Mouse (Mus musculus) cerebellum, postnatal 25 days (tissue): ENCODE data around the gene Prkg1.
A peak's percentile ranks its signal among the peaks of the same experiment; 100 is the strongest.

Experiments used
- DNase-seq, 2 experiments: peaks; one replicate each; pipeline ENCODE4 v3.0.0; 2021; ENCODE audit warnings: mixed read lengths in 2 of 2

Prkg1 gene

DNA sequence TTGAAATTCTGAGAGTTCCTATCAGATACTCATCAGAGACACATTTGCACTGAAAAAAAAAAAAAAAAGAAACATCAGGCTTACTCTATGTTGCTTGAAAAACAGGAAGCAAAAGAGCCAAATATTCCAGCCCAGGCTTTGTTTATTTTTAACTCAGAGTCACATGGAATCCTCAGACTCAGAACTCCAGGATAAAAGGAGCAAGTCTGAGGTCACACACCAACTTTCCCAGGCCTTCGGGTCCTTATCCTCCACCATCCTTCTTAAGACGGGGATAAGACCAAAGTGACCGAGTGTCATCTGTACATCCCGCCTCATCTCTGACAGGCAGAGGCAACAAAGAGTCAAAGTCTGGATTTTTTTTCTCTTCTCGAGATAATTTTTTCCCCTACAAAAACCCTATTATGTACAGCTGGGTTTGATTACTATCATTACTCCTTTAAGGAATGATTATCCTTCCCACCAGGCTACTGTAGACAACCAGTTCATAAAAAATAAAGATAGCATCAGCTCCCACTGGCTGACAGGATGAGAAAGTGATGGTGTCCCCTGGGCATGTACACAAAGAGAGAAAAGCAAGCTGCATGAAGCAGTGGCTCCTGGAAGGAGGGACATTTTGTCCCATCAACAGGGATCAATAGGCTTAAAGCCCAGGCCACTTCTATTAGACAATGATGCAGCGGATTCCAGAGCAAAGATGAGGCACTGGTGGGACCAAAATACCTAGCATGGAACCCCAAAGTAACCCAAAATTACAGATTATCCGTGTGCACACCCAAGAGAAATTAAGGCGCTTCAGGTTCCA, 21.4 kb downstream of the Prkg1 start:
- DNase-seq: no peak

DNA sequence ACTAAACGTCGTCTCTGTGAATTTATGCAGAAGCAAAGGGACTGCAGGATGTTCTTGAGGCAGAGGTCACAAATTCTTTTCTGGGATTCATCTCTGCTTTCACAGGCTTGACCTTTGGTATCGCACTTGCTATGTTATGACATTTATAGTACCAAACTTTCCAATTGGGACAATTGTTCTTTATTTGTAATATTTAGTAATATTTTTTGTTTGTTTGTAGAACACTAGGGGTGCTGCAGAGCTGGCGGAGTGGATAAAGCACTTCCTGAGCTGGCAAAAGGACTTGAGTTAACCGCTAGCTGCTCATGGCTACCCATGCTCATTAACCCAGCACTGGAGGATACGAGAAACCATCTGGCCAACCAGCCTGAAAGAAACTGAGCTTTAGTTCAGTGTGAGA, 49.9 kb downstream of the Prkg1 start:
- DNase-seq: no peak

- no peak for DNase-seq
These were observed 50.4 kb downstream of the Prkg1 start for GRCm38 (mm10) chr19:31714418-31714817.

- no peak for DNase-seq
These were observed 51.5 kb downstream of the Prkg1 start for GRCm38 (mm10) chr19:31713321-31713720.

DNA sequence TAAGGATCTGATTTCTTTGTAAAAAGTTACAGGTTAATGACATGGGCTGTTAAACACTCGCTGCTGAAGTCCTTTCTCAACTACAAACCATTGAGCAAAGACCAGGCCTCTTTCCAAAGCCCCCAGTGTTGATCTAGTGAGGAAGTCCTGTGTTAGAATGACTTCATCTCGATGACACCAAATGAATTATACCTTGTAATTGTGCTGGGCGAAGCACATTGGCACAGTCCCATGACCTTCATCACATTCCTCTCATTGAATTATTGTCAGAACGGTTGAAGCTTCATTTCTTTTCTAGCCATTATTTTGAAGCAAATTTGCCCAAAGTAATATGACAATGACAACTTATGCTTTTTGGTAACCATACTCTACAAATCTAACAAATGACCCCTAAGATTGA, 54.5 kb downstream of the Prkg1 start:
- no peak for DNase-seq

- no peak for DNase-seq
These were observed 60.8 kb downstream of the Prkg1 start for GRCm38 (mm10) chr19:31703991-31704390.

- DNase-seq: no peak
These were observed 65.9 kb downstream of the Prkg1 start for GRCm38 (mm10) chr19:31698916-31699315.

- DNase-seq: no peak
These were observed 84.0 kb downstream of the Prkg1 start for GRCm38 (mm10) chr19:31680821-31681220.

DNA sequence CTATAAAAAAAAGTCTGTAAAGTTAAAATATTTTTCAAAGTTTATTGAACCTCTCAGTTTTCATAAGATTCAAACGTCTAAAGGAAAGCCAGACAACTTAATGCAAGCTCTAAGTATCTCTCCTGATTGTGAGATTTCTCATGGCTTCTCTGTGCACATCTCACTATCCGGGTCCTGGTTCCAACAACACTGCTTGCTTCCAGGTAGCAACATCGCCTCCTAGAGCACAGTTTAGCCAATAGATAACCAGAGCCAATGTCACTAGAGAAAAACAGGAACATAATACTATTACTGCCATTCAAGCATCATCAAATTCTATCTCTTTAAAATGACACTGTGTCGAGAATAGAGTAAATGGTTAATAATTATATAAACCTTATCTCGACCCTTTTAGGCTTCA, 86.5 kb downstream of the Prkg1 start:
- no peak for DNase-seq

DNA sequence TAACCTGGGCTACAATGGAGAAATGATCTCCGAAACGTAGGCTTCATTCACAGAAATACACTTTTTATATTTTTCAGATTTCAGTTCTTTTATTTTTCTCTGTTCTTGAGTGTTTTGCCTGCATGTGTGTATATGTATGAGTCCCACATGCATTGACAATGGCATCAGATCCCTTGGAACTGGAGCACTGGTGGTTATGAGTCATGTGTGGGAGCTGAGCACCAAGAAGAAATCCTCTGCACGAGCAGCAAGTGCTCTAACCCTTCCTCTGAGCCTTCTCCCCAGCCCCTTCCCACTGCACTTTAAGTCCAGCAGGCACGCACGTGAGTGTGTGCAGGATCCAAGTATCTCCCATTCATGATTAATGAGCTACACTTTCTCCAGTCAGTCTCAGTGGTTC, 93.1 kb downstream of the Prkg1 start:
- DNase-seq: no peak

- peak in 1 of 2 experiments; percentile 3 for DNase-seq
These were observed 99.8 kb downstream of the Prkg1 start for GRCm38 (mm10) chr19:31665007-31665406.

DNA sequence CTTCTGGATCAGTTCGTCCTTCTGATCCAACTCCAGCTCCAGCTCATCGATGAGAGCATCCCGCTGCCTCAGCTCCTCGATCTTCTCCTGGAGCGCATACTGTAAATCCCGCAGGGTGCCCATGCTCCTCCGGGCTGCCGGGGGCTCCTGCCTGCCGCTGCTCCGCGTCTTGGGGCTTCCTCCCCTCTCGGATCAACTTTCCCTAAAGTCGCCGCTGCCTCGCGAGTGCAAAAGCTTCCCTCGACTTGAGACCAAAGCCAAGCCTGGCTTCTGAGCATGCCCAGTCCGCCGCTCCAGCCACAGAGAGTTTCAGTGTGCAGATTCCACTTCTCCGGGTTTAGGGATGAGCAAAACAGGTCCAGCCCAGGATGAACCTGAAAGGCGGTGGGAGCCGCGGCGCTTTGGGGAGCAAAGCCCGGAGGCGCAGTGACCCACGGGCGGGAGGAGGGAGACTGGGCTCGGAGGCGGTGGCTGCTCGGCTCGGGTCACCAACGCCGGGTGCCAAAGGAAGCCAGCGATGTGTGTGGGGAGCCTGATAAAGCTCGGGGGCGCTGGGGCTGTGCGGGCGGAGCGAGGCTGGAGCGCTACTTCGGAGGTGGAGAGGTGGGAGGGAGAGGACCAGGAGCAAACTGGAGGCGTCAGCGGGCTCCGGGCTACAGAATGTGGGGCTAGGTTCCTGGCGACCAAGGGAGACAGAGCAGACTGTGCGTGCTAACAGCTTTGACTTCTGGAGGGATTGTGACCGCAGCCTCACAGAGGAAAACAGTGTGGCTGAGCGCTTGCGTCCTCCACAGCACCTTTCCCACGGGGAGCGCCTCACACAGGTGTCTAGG, 100.5 kb downstream of the Prkg1 start:
- DNase-seq: peak; percentile 47 to 58

DNA sequence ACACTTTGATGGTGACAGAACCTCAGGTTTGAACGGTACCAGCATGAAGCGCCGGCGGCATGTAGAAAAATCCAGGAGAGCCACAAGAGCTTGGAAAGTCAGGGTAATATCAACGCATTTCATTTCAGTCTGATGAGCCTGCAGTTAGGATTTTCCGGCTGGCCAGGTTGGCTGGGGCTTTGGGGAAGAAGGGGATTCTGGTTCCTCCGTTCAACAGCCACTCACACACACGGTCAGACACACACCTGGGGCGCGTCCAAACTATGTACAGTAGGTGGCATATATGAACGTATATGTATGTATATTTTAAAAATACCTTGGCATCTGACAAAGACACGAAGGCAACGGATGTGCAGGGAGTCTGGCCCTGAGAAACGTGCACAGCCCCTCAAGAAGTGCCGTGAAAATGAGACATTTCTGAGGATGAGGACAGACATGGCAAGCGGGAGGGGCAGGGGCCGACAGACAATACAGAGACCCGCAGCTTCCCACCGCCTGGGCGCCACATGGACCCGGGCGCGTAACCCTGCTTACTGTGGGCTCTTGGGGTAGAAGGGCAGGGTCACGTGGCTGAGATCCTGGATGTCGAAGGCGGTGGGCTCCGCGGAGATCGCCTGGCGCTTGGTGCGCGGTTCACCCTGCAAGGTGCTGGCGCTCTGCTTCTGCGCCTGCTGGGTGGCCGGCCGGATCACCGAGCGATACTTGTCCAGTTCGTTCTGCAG, 101.2 kb downstream of the Prkg1 start:
- peak; percentile 20 to 40 for DNase-seq

DNA sequence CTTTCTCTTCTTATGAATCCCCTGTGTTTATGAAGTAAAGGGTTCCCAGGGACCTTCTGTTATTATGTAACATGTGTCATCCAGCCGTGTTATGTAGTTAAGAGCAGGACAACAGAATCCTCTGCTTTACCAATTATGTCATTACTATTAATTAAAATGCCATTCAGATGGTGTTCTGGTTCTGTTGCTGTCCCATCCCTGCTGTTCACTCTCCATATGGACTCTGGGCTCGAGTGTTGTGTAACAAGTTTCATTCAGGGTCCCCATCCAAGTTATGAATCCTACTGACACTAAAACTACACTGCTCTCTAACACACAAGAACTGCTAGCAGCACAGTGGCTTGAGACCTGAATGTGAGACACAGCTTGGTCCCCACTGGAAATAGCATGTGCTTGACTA, 102.0 kb downstream of the Prkg1 start:
- DNase-seq: no peak

DNA sequence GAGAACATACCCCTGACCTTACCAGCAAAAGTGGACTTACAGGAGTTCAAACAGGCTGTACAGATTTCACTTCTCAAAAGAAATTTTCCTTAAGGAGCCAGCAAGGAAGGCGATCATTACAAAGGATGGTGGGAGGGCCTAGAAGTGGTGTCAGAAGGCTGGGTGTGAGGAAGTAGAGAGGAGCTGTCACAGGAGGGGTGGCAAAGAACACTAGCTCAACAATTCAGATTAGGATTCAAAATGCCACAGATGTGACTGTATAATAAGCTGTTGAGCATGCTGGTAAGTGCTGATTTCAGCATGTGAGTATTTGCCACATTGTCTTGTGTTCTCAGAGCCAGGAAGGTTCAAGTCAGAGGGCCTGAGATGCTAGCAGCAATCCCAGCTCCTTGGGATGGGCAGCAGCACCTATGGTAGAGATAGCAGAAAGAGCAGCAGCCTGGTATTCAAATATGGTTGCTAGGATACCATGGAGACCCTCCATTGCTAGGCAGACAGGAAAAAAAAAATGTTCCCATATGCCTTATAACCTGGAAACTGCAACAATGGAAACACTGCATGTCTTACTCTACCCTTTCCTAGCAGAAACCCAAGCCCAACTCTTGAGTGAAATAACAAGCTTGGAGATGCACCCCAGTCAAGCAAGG, 106.0 kb downstream of the Prkg1 start:
- DNase-seq: no peak

DNA sequence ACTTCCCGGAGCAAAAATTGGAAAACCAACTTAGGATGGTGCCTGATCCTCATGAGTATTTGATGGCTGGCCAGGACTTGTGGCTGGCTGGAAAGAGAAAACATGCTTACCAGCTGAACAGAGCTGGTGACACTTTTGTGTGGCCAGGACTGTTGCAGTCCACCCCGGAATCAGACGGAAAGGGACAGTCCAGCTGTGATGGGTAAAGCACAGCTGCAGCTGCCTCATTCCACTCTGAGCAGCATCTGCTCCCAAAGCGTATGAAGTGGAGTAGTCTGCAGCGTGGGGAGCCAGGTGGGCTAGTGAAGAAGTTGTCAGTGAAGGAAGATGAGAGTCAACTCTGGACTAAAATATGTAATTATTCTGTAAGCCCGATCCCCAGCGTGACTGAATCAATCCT, 108.6 kb downstream of the Prkg1 start:
- DNase-seq: no peak

DNA sequence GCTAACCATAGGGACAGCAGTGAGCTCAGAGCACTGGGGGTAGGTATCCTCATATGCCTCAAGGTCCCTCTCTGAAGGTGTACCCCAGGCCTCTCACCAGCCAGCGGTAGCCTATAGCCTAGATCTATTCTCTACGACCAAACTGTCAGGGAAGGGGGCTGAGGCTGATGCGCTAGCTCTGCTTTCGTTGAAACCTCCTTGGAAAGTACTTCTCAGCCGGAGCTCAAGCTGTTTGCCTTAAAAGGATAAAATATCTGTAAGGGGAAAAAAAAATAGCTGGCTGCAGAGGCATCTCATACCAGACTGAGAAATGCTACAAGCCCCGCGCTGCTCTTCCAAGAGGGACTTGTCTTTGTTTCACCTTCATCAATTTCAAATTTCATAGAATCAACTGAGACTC, 109.0 kb downstream of the Prkg1 start:
- DNase-seq: no peak

- no peak for DNase-seq
These were observed 110.8 kb downstream of the Prkg1 start for GRCm38 (mm10) chr19:31654022-31654421.

- no peak for DNase-seq
These were observed 114.4 kb downstream of the Prkg1 start for GRCm38 (mm10) chr19:31650452-31650851.

- peak in 1 of 2 experiments; percentile 25 for DNase-seq
These were observed 117.3 kb downstream of the Prkg1 start for GRCm38 (mm10) chr19:31647492-31647891.

DNA sequence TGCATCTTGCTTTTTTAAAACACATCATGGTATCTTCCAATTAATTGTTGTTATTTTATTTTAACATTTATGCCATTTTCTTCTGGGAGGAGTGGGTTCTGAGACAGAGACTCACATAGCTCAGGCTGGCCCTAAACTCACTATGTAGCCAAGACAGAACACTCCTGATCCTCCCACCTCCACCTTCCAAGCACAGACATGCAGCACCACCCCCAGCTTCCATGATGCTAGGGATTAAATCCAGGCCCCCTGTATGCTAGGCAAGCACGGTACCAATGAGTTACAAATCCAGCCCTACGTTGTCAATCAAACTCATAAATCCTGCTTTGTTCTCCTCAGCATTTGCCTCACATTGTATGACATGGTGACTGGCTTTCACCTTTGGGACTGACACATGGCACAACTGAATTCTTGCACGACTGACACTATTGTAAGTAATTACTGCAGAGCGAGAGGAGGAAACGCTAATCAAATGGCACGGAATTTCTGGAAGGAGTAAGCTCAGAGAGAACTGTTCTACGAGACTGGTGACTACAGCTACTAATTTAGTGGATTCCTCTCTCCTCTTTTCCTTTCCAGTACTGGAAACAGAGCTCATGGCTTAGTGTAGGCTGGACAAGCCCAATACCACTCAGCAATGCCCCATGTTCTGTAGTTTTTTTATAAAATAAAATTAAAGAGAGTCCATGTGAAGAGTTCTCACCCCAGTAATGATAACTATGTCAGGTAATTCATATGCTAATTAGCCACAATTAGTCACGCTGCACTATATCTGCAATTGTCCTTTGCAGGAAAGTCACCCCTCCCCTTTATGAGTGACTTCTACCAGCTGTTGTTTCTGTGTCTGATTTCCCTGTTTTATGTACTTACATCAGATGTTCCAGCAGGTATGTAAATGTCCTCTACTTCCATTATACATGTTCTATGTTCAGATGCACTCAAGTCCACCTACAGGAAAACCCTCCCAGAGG, 133.6 kb downstream of the Prkg1 start:
- no peak for DNase-seq

GRCm38 (mm10) chr19:31621716-31622115, 143.1 kb downstream of the Prkg1 start:
- DNase-seq: no peak
